Mouse (Mus musculus): ENCODE measurements around the gene Aen.

DNA sequence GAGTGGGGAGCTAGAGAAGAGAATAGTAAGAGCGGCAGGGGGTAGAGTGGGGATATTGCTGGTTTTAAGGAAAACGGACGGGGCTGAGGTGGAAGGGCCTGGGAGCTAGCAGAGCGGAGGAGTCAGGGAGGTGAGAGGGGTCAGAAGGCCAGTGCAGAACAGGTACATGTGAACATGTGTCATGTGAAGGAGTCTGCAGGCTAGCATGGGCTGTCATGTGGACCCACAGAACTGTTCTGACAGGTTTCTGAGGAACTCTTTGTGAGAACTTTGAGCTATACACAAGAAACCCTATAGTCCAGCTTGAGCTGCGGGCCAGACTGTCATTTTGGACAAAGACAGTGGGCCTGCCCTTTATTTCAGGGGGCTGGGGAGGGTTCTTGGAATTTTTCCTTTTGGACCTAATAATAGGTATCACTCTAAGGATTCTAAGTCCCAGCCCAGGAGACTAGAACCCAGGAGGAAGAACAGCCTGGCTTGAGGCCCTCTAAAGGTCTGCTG, 17.4 kb downstream of the Aen start, which contains the start of gene Isg20:
- TF ChIP-seq POLR2A (IDR thresholded peaks at IDR 0.05; ENCODE audit: borderline replicate concordance, control insufficient read depth, low read depth, low read length), result no peak
- TF ChIP-seq CTCF (IDR thresholded peaks at IDR 0.05; ENCODE audit: control insufficient read depth, insufficient read depth, low read length), result no peak

All from bone marrow, adult 2 months (tissue).